Mouse (Mus musculus) MEL (cell line): ENCODE data around the gene Fat3. TPM values are rescaled to one million over a fixed set of nuclear protein-coding genes. Genes with fewer than 3 reads are reported as not detected.
A peak's percentile ranks its signal among the peaks of the same experiment; 100 is the strongest.

Experiments
- DNase-seq: peaks from one replicate; pipeline ENCODE4 v3.0.0; 2011; ENCODE audit warnings: low read depth, low spot score
- H3K27ac ChIP-seq: 2 replicates; pipeline ENCODE4 v1.5.1; 2012; ENCODE audit warnings: low read depth, mild to moderate bottlenecking, control low read depth, low read length, moderate library complexity; ENCODE audit not compliant: control insufficient read depth
- H3K27me3 ChIP-seq, 2 experiments: fragments of 150-350 bp in 1 of 2; sonication (generic) in 1 of 2; 2 replicates each; pipeline ENCODE4 v1.6.1; 2012; ENCODE audit warnings: low read length in 2 of 2, mild to moderate bottlenecking in 2 of 2, improper control_type of control experiment in 1 of 2, moderate library complexity in 1 of 2; ENCODE audit not compliant: insufficient read depth in 2 of 2, control insufficient read depth in 1 of 2
- H3K36me3 ChIP-seq, 2 experiments: 2 replicates each; pipeline ENCODE4 v1.6.1; 2012 to 2014; ENCODE audit warnings: low read length in 2 of 2, improper control_type of control experiment in 1 of 2, inconsistent platforms in 1 of 2, mild to moderate bottlenecking in 1 of 2; ENCODE audit not compliant: insufficient read depth in 2 of 2, control insufficient read depth in 1 of 2
- H3K4me1 ChIP-seq, 2 experiments: fragments of 150-350 bp in 1 of 2; sonication (generic) in 1 of 2; 2 replicates each; pipeline ENCODE4 v1.6.1; 2012; ENCODE audit warnings: low read length in 2 of 2, improper control_type of control experiment in 1 of 2, mild to moderate bottlenecking in 1 of 2; ENCODE audit not compliant: insufficient read depth in 2 of 2, control insufficient read depth in 1 of 2
- H3K4me3 ChIP-seq, 2 experiments: fragments of 150-350 bp in 1 of 2; sonication (generic) in 1 of 2; 2 replicates each; pipeline ENCODE4 v1.5.1; 2012; ENCODE audit warnings: low read depth in 2 of 2, low read length in 2 of 2, mild to moderate bottlenecking in 2 of 2, moderate library complexity in 2 of 2, control low read depth in 1 of 2, improper control_type of control experiment in 1 of 2; ENCODE audit not compliant: control insufficient read depth in 1 of 2, insufficient read depth in 1 of 2
- H3K79me2 ChIP-seq: 2 replicates; pipeline ENCODE4 v1.6.1; 2012; ENCODE audit warnings: mild to moderate bottlenecking, low read length, moderate library complexity; ENCODE audit not compliant: control insufficient read depth, poor library complexity, insufficient read depth
- H3K9ac ChIP-seq: 2 replicates; pipeline ENCODE4 v1.6.1; 2012; ENCODE audit warnings: low read depth, mild to moderate bottlenecking, control low read depth, low read length, moderate library complexity; ENCODE audit not compliant: control insufficient read depth, poor library complexity, severe bottlenecking
- H3K9me3 ChIP-seq: fragments of 150-350 bp; sonication (generic); replicated peaks from 2 replicates; pipeline ENCODE4 v1.6.1; 2012; ENCODE audit warnings: mild to moderate bottlenecking, low read length, improper control_type of control experiment, moderate library complexity; ENCODE audit not compliant: insufficient read depth
- CHD1 ChIP-seq: IDR thresholded peaks from 2 replicates; pipeline ENCODE4 v1.6.1; 2012; ENCODE audit warnings: low read depth, mild to moderate bottlenecking, inconsistent platforms, low read length, improper control_type of control experiment
- CHD2 ChIP-seq: IDR thresholded peaks from 2 replicates; pipeline ENCODE4 v1.6.1; 2011; ENCODE audit warnings: low read length, improper control_type of control experiment
- CTCF ChIP-seq, 3 experiments: IDR thresholded peaks in 2 of 3; conservative IDR thresholded peaks in 1 of 3; 2 replicates each; pipeline ENCODE4 v1.5.1; 2011 to 2012; ENCODE audit warnings: low read length in 3 of 3, low read depth in 2 of 3, mild to moderate bottlenecking in 2 of 3, improper control_type of control experiment in 1 of 3, inconsistent platforms in 1 of 3, mixed read lengths in 1 of 3, moderate library complexity in 1 of 3; ENCODE audit not compliant: control insufficient read depth in 1 of 3, insufficient read depth in 1 of 3, poor library complexity in 1 of 3, severe bottlenecking in 1 of 3
- ELF1 ChIP-seq: IDR thresholded peaks from 2 replicates; pipeline ENCODE4 v1.6.1; 2014; ENCODE audit warnings: low read depth, mild to moderate bottlenecking, inconsistent platforms, low read length, improper control_type of control experiment, moderate library complexity
- EP300 ChIP-seq, 2 experiments: IDR thresholded peaks; 2 replicates each; pipeline ENCODE4 v1.6.1; 2011; ENCODE audit warnings: improper control_type of control experiment in 2 of 2, low read length in 2 of 2, low read depth in 1 of 2, mild to moderate bottlenecking in 1 of 2
- ETS1 ChIP-seq: IDR thresholded peaks from 2 replicates; pipeline ENCODE4 v1.6.1; 2012; ENCODE audit warnings: low read depth, mild to moderate bottlenecking, inconsistent platforms, low read length, improper control_type of control experiment, moderate library complexity
- JUND ChIP-seq: IDR thresholded peaks from 2 replicates; pipeline ENCODE4 v1.6.1; 2011; ENCODE audit warnings: low read depth, mild to moderate bottlenecking, improper control_type of control experiment, low read length
- MAFK ChIP-seq: IDR thresholded peaks from 2 replicates; pipeline ENCODE4 v1.6.1; 2011; ENCODE audit warnings: low read depth, mild to moderate bottlenecking, low read length, improper control_type of control experiment, borderline replicate concordance
- MAX ChIP-seq: IDR thresholded peaks from 2 replicates; pipeline ENCODE4 v1.6.1; 2011; ENCODE audit warnings: low read length, improper control_type of control experiment
- MEF2A ChIP-seq: IDR thresholded peaks from 2 replicates; pipeline ENCODE4 v1.6.1; 2014; ENCODE audit warnings: low read depth, mild to moderate bottlenecking, inconsistent platforms, low read length, improper control_type of control experiment; ENCODE audit not compliant: poor library complexity, insufficient replicate concordance, severe bottlenecking; ENCODE audit errors: extremely low read depth
- MYB ChIP-seq: IDR thresholded peaks from 2 replicates; pipeline ENCODE4 v1.6.1; 2011; ENCODE audit warnings: mild to moderate bottlenecking, low read depth, low read length, improper control_type of control experiment
- MYC ChIP-seq: IDR thresholded peaks from 2 replicates; pipeline ENCODE4 v1.6.1; 2011; ENCODE audit warnings: low read depth, mild to moderate bottlenecking, low read length, improper control_type of control experiment, moderate library complexity
- NELFE ChIP-seq: IDR thresholded peaks from 2 replicates; pipeline ENCODE4 v1.6.1; 2011; ENCODE audit warnings: low read depth, low read length, improper control_type of control experiment
- NRF1 ChIP-seq: IDR thresholded peaks from 2 replicates; pipeline ENCODE4 v1.6.1; 2014; ENCODE audit warnings: low read depth, mild to moderate bottlenecking, inconsistent platforms, low read length, improper control_type of control experiment, moderate library complexity; ENCODE audit not compliant: poor library complexity, insufficient read depth, severe bottlenecking
- POLR2A ChIP-seq, 2 experiments: IDR thresholded peaks; 2 replicates each; pipeline ENCODE4 v1.6.1; 2011 to 2012; ENCODE audit warnings: low read length in 2 of 2, mild to moderate bottlenecking in 2 of 2, control low read depth in 1 of 2, improper control_type of control experiment in 1 of 2, low read depth in 1 of 2, moderate library complexity in 1 of 2; ENCODE audit not compliant: control insufficient read depth in 1 of 2, insufficient read depth in 1 of 2, poor library complexity in 1 of 2
- POLR2AphosphoS5 ChIP-seq: IDR thresholded peaks from 2 replicates; pipeline ENCODE4 v1.6.1; 2012; ENCODE audit warnings: low read depth, borderline replicate concordance, mild to moderate bottlenecking, inconsistent platforms, low read length, moderate library complexity, mixed read lengths
- RCOR1 ChIP-seq: IDR thresholded peaks from 2 replicates; pipeline ENCODE4 v1.6.1; 2012; ENCODE audit warnings: low read depth, mild to moderate bottlenecking, inconsistent platforms, low read length, improper control_type of control experiment
- SIN3A ChIP-seq: IDR thresholded peaks from 2 replicates; pipeline ENCODE4 v1.6.1; 2012; ENCODE audit warnings: low read length, improper control_type of control experiment, inconsistent platforms
- TAL1 ChIP-seq: IDR thresholded peaks from 2 replicates; pipeline ENCODE4 v1.6.1; 2012; ENCODE audit warnings: mild to moderate bottlenecking, inconsistent platforms, low read length, moderate library complexity, mixed read lengths
- TBP ChIP-seq: IDR thresholded peaks from 2 replicates; pipeline ENCODE4 v1.8.0; 2011; ENCODE audit warnings: low read depth, low read length, improper control_type of control experiment
- TCF12 ChIP-seq: IDR thresholded peaks from 2 replicates; pipeline ENCODE4 v1.6.1; 2014; ENCODE audit warnings: low read depth, mild to moderate bottlenecking, inconsistent platforms, low read length, improper control_type of control experiment, moderate library complexity
- USF1 ChIP-seq: IDR thresholded peaks from 2 replicates; pipeline ENCODE4 v1.6.1; 2014; ENCODE audit warnings: low read depth, mild to moderate bottlenecking, inconsistent platforms, low read length, improper control_type of control experiment, moderate library complexity
- USF2 ChIP-seq, 2 experiments: IDR thresholded peaks; 2 replicates each; pipeline ENCODE4 v1.6.1; 2011 to 2012; ENCODE audit warnings: improper control_type of control experiment in 2 of 2, low read length in 2 of 2, borderline replicate concordance in 1 of 2, inconsistent platforms in 1 of 2, low read depth in 1 of 2, mild to moderate bottlenecking in 1 of 2; ENCODE audit not compliant: insufficient read depth in 1 of 2
- ZC3H11A ChIP-seq: IDR thresholded peaks from 2 replicates; pipeline ENCODE4 v1.6.1; 2012; ENCODE audit warnings: low read depth, mild to moderate bottlenecking, inconsistent platforms, low read length, improper control_type of control experiment
- ZKSCAN1 ChIP-seq: IDR thresholded peaks from 2 replicates; pipeline ENCODE4 v1.6.1; 2012; ENCODE audit warnings: low read depth, mild to moderate bottlenecking, inconsistent platforms, low read length, improper control_type of control experiment, moderate library complexity
- ZMIZ1 ChIP-seq: IDR thresholded peaks from 2 replicates; pipeline ENCODE4 v1.6.1; 2012; ENCODE audit warnings: low read depth, mild to moderate bottlenecking, inconsistent platforms, low read length, improper control_type of control experiment, moderate library complexity
- polyA plus RNA-seq, 2 experiments: library from polyadenylated mRNA; stranded (reverse) in 1 of 2; unstranded in 1 of 2; fragments of >175 nt in 1 of 2; fragments of >200 nt in 1 of 2; gene quantifications; 2 replicates each; pipeline versions ENCODE4 v1.2.1 to v1.2.4; 2012; ENCODE audit warnings: low replicate concordance in 2 of 2, low read depth in 1 of 2; ENCODE audit not compliant: insufficient read length in 2 of 2, insufficient read depth in 1 of 2, missing spikeins in 1 of 2
- total RNA-seq: library from RNA; depleted of rRNA; stranded (reverse); fragments of 300-350 nt; gene quantifications from 2 replicates; pipeline ENCODE4 v1.2.3, GENCODE M21; 2012

The Fat3 gene
- total and polyA plus RNA-seq, 3 experiments: 1.5 to 1.8 TPM; not detected in 1

GRCm38 (mm10) chr9:15927378-15928083 is 573.6 kb downstream of the Fat3 start (continued):
- TF ChIP-seq ELF1 (peak; percentile 85), MYB (peak; percentile 92), CTCF (IDR thresholded peaks at IDR 0.05 in 2 of 3, conservative IDR thresholded peaks at IDR 0.05 in 1 of 3; ENCODE audit: control insufficient read depth in 1 of 3, insufficient read depth in 1 of 3, low read depth in 2 of 3, low read length in 3 of 3, poor library complexity in 1 of 3, severe bottlenecking in 1 of 3) (no peak)

- Histone ChIP-seq H3K27ac (no peak overlapping the region), H3K4me1 (peaks cover 22 to 33% of the 10 kb centered on the region in 2 experiments), H3K4me3 (no peak overlapping the region), H3K79me2 (no peaks in the 10 kb centered on the region), H3K9me3 (no peaks in the 10 kb centered on the region), H3K36me3 (peaks cover 0 to 37% of the 10 kb centered on the region in 2 experiments; a peak in 2 of 4 replicates), H3K9ac (no peak overlapping the region), H3K27me3 (no peaks in the 10 kb centered on the region)
- peak; percentile 50 for DNase-seq
- TF ChIP-seq MAFK (no peak), TCF12 (no peak), TAL1 (peak; percentile 62)
These were observed 575.8 kb downstream of the Fat3 start for GRCm38 (mm10) chr9:15925237-15925636.

GRCm38 (mm10) chr9:15920271-15920670 is 580.8 kb downstream of the Fat3 start:
- Histone ChIP-seq H3K4me1 (peaks cover 19 to 28% of the 10 kb centered on the region in 2 experiments), H3K9ac (peak overlapping the region; percentile 1; the same call in 1 of the 2 replicates), H3K36me3 (peaks cover 0 to 29% of the 10 kb centered on the region in 2 experiments; a peak in 2 of 4 replicates), H3K4me3 (no peak overlapping the region), H3K27ac (peak overlapping the region; percentile 70), H3K79me2 (no peaks in the 10 kb centered on the region), H3K9me3 (no peaks in the 10 kb centered on the region), H3K27me3 (no peaks in the 10 kb centered on the region)
- DNase-seq: peak; percentile 93
- TF ChIP-seq POLR2AphosphoS5: no peak
- no peak for TF ChIP-seq USF1
- TF ChIP-seq POLR2A (IDR thresholded peaks at IDR 0.05; ENCODE audit: control insufficient read depth in 1 of 2, insufficient read depth in 1 of 2, low read depth in 1 of 2, low read length in 2 of 2, poor library complexity in 1 of 2): no peak
- TF ChIP-seq NRF1: no peak
- TF ChIP-seq USF2 (IDR thresholded peaks at IDR 0.05; ENCODE audit: borderline replicate concordance in 1 of 2, insufficient read depth in 1 of 2, low read depth in 1 of 2, low read length in 2 of 2): no peak
- no peak for TF ChIP-seq NELFE
- peak; percentile 63 for TF ChIP-seq JUND
- TF ChIP-seq MEF2A: 0 out of 2 replicates have a peak, but pooled peaks have one; percentile 63
- TF ChIP-seq ZC3H11A: no peak; the same call in 1 of the 2 replicates
- peak; percentile 97 for TF ChIP-seq ETS1
- peak; percentile 15; the same call in 1 of the 2 replicates for TF ChIP-seq TBP
- TF ChIP-seq CHD2: peak; percentile 63; the same call in 1 of the 2 replicates
- peak; percentile 88 for TF ChIP-seq MYC
- TF ChIP-seq CHD1: no peak
- TF ChIP-seq MAFK: peak; percentile 83; the same call in 1 of the 2 replicates
- no peak for TF ChIP-seq CTCF (IDR thresholded peaks at IDR 0.05 in 2 of 3, conservative IDR thresholded peaks at IDR 0.05 in 1 of 3; ENCODE audit: control insufficient read depth in 1 of 3, insufficient read depth in 1 of 3, low read depth in 2 of 3, low read length in 3 of 3, poor library complexity in 1 of 3, severe bottlenecking in 1 of 3)
- peak; percentile 99 to 100 for TF ChIP-seq EP300 (IDR thresholded peaks at IDR 0.05; ENCODE audit: low read depth in 1 of 2, low read length in 2 of 2)
- TF ChIP-seq ZKSCAN1: 0 out of 2 replicates have a peak, but pooled peaks have one; percentile 14
- peak; percentile 69 for TF ChIP-seq MYB
- TF ChIP-seq RCOR1: peak; percentile 100
- no peak; the same call in 1 of the 2 replicates for TF ChIP-seq ZMIZ1
- TF ChIP-seq MAX: peak; percentile 80
- peak; percentile 90 for TF ChIP-seq SIN3A
